Mouse (Mus musculus) embryonic stem cell, embryonic (primary cell): ENCODE results near the gene Bcl11a.
"Not testable (repeated sequence)": the region's sequence is repeated elsewhere in the genome, so short reads cannot be mapped to it uniquely, and the experiment has no call there.

Source experiments
- CTCF ChIA-PET, 4 experiments: fragments of 300-600 bp in 2 of 4; fragments of 350-600 bp in 2 of 4; sonication (Branson Sonifier 250); formaldehyde crosslinking; loops; one replicate each; lab custom pipeline; 2022; ENCODE audit warnings: inconsistent platforms in 2 of 4; lab: Charles Lee
- POLR2A ChIA-PET, 4 experiments: fragments of 300-600 bp in 2 of 4; fragments of 350-600 bp in 2 of 4; sonication (Branson Sonifier 250); formaldehyde crosslinking; loops; one replicate each; lab custom pipeline; 2022; ENCODE audit warnings: antibody characterized with exemption in 4 of 4, inconsistent platforms in 1 of 4; lab: Charles Lee

Bcl11a gene

DNA sequence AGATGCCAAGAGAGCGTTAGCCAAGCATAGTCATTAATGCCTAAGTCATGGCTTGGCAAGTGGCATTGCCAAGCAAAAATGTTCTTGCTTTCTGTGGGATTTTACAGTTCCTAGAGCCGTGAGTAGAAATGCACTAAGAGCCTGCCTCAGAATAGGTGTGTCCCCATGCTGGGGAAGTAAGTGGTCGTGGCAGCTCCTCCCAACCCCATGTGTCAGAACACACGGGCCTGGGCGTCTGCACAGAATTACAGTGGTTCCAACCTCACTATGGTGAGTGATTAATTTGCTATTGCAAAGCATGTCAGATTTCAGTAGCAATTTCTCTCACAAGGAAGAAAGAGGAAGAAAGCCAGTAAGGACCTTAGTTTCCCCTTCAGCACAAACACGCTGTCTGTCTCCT is 33.9 kb downstream of the Bcl11a start:
- CTCF ChIA-PET: no interaction called here

DNA sequence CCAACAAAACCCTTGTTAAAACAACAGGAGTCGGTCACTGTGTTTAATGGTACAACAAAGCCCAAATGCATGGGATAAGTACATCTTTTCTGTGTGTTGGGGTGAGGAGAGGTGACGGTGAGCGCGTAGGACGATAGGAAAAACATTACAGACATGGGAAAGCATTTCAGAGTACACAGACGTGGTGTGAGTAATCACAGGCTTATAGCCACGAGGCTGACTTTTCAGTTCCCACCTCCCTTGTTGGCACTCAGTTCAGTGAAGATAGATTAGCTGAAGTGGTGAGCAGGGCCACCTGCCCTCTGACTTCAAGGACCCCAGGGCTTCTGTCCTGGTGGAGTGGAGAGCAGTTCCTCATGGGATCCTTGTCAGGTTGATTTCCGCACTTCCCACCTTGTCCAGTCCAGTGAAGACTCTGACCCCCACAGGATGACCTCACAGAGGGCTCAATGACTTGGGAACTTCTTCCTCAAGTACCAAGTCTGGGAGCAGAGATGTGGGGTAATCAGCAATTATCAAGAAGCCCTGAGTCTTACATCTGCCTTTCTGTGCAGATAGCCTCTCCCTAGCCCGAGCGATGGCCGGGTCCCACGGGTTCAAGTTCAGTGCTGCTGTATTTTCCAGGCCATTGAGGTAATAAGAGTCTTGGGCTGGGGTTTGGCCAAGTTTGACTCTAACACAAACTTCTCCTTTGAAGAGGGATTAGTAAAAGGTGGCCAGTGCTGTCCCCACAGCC is 37.3 kb downstream of the Bcl11a start:
- CTCF ChIA-PET: interaction anchor here in 1 of 4 experiments (0.6 kb wide), 1 partner anchor 23 kb away, joined by 3 read pairs; no protein-coding TSS in a partner anchor

More for the DNA sequence above, 33.9 kb downstream of the Bcl11a start:
- POLR2A ChIA-PET: interaction anchor here in 1 of 4 experiments (0.9 kb wide), 1 partner anchor 10 kb away, joined by 4 read pairs; no protein-coding TSS in a partner anchor

GRCm38 (mm10) chr11:24116041-24116440 is 38.2 kb downstream of the Bcl11a start:
- ChIA-PET POLR2A (no interaction called here), CTCF (no interaction called here)

More for the DNA sequence above, 37.3 kb downstream of the Bcl11a start:
- POLR2A ChIA-PET: no interaction called here

DNA sequence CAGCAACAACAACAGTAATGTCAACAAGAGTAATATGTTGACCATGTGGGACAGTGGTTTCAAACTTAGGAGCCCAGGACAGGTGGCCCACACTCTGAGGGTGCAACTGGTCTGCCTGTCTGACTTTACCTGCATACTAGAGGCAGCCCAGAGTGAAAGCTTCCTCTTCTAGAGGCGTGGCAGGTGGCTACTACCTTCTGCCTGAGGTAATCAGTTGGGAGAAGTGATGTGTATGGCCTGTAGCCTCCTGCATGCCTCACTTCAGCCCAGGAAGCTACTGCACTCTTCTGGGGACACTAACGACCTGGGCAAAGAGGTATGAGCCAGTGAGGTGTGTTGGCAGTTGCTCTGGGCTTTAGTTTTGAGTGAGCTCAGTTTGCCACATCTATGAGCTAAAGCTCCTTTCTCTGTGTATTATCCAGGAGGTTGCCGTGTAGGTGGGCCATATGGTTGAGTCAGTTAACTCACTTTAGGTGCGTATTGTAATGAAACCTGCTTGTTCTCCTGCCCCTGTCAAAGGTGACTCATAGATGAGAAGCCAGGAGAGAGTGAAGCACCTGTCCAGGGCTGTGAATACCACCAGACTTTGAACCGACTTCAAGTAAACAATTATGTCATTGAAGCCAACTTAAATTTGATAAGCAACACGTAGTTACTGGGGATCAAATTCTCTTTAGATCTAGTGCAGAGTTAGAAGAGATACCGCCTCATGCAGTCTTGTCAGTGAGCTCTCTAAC is 38.9 kb downstream of the Bcl11a start:
- CTCF ChIA-PET: no interaction called here
- POLR2A ChIA-PET: no interaction called here

GRCm38 (mm10) chr11:24121136-24121535 is 43.3 kb downstream of the Bcl11a start:
- POLR2A ChIA-PET: no interaction called here
- CTCF ChIA-PET: interaction anchor here in 1 of 4 experiments (0.5 kb wide), 1 partner anchor 43 kb away, joined by 3 read pairs; the partner anchor contains the start of gene Bcl11a

- CTCF ChIA-PET: no interaction called here
- POLR2A ChIA-PET: interaction anchor here in 1 of 4 experiments (0.7 kb wide), 1 partner anchor 190 kb away, joined by 3 read pairs; no protein-coding TSS in a partner anchor
Measured at GRCm38 (mm10) chr11:24122899-24123298, 45.0 kb downstream of the Bcl11a start.

DNA sequence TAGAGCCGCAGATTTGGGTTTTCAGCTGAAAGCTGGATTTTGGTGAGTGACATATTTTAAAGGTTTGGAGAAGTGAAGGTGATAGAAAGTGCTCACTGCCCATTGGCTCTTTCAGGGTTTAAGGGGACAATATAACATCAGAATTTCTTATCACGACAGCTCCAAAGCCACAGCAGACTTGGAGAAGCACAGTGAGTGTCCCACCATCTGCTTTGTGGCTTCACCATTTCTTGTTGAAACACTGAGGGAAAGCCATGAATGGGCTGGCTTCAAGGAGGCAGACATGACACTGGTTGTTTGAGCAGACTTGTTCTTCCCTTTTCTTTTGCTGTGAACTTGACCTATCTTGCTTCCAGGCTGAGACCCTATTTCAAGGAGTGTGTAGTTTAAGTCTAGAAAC is 46.1 kb downstream of the Bcl11a start:
- CTCF ChIA-PET: no interaction called here
- POLR2A ChIA-PET: interaction anchor here in 1 of 4 experiments (0.5 kb wide), 1 partner anchor 78 kb away, joined by 3 read pairs; no protein-coding TSS in a partner anchor

DNA sequence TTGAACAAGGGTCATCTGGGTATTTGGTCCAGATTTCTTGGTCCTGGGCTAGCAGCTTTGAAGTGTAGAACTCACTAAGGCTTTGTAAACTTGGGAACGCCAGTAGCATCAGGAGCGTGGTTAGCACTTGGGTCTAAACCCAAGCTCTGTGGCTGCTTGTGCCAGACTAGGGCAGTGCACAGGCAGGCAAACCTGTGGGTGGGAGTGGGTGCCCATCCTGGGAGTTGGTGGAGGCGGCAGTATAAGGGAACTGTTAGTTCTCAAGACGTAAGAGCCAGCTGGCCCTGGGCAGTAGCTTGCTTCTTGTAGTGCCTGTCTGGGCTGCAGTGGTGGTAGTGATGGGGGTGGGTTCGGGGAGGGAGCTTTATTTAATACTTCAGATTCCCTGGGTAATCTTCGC is 47.2 kb downstream of the Bcl11a start:
- ChIA-PET CTCF (interaction anchor here in 2 of 4 experiments (0.6 to 1.2 kb wide), 2 partner anchors 146 to 296 kb away, joined by 3 read pairs; no protein-coding TSS in a partner anchor), POLR2A (interaction anchor here in 2 of 4 experiments (0.6 to 0.7 kb wide), 2 partner anchors 15 to 1217 kb away, joined by 3 to 4 read pairs; no protein-coding TSS in a partner anchor)

DNA sequence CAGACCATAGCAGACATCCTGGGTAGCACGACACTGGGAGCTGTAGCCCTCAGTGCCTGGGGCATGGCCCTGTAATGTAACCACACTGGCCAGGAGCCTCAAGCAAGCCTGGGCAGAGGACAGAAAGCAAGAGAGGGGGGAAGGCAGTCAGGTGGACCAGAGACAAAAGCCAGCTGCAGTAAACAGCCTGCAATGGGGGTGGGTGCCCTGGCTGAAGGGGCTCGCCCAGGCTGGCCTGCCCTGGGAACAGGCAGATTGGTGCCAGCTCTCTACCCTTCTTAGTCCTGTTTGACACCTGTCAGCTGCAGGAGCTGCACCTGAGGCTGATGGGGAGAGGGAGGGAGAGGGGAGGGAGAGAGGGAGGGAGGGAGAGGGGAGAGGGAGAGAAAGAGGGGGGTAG is 50.1 kb downstream of the Bcl11a start:
- POLR2A ChIA-PET: no interaction called here
- CTCF ChIA-PET: interaction anchor here in 1 of 4 experiments (0.6 kb wide), 1 partner anchor 272 kb away, joined by 4 read pairs; no protein-coding TSS in a partner anchor

DNA sequence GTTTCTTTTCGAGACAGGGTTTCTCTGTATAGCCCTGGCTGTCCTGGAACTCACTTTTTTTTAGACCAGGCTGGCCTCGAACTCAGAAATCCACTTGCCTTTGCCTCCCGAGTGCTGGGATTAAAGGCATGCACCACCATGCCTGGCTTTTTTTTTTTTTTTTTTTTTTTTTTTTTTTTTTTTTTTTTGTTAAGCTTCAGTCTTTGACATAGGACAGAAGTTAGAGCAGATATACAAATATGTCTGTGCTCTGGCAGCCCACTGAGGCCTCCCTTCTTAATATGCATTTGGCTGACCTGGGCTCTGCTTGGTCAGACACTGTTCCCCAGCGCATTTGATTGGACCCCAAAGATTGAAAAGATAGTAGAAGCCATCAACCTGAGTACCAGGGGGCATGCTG is 51.0 kb downstream of the Bcl11a start:
- POLR2A ChIA-PET, CTCF ChIA-PET: not testable (repeated sequence)

GRCm38 (mm10) chr11:24129358-24130185 is 51.7 kb downstream of the Bcl11a start:
- CTCF ChIA-PET: no interaction called here
- POLR2A ChIA-PET: interaction anchor here in 1 of 4 experiments (0.8 kb wide), 1 partner anchor 10 kb away, joined by 3 read pairs; no protein-coding TSS in a partner anchor

- CTCF ChIA-PET: no interaction called here
- POLR2A ChIA-PET: interaction anchor here in 1 of 4 experiments (0.7 to 0.8 kb wide), 2 partner anchors 10 to 24 kb away, joined by 3 to 4 read pairs; no protein-coding TSS in a partner anchor
Measured at GRCm38 (mm10) chr11:24130186-24130760, 52.4 kb downstream of the Bcl11a start.

GRCm38 (mm10) chr11:24131818-24132217 is 54.0 kb downstream of the Bcl11a start:
- CTCF ChIA-PET: interaction anchor here in 1 of 4 experiments (0.5 kb wide), 1 partner anchor 915 kb away, joined by 4 read pairs; no protein-coding TSS in a partner anchor
- POLR2A ChIA-PET: no interaction called here

- CTCF ChIA-PET: no interaction called here
- POLR2A ChIA-PET: no interaction called here
Measured at GRCm38 (mm10) chr11:24132358-24132757, 54.5 kb downstream of the Bcl11a start.

- ChIA-PET CTCF (no interaction called here), POLR2A (no interaction called here)
Measured at GRCm38 (mm10) chr11:24132853-24133252, 55.0 kb downstream of the Bcl11a start.

- CTCF ChIA-PET: no interaction called here
- POLR2A ChIA-PET: no interaction called here
Measured at GRCm38 (mm10) chr11:24133484-24133883, 55.6 kb downstream of the Bcl11a start.

DNA sequence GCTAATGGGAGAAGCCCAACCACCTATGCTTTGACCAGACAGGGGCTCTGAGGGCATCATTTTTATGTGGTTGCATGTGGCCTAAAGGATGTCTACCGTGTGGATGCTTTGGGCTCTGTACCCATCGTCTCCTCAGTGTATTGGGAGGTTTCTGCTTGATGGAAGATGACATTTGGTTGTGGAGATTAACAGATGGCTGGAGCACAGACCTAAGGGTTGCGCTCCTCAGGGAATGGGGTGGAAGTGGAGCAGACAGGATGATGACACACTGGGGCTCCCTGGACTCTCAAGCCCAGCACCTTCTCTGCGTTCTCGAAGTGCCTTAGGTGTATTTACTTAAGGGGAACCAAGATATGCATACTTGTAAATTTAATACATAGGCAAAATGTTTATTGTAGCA is 56.1 kb downstream of the Bcl11a start:
- POLR2A ChIA-PET: no interaction called here

GRCm38 (mm10) chr11:24135244-24135643 is 57.4 kb downstream of the Bcl11a start:
- CTCF ChIA-PET: no interaction called here
- POLR2A ChIA-PET: no interaction called here

More for the DNA sequence above, 56.1 kb downstream of the Bcl11a start:
- CTCF ChIA-PET: no interaction called here
